Mouse (Mus musculus) left cerebral cortex, adult 18-20 months (tissue): ENCODE measurements around the gene B4galnt2. TPM values are rescaled to one million over a fixed set of nuclear protein-coding genes. Genes with fewer than 3 reads are reported as not detected.

Source experiments
- DNase-seq, 2 experiments: peaks; one replicate each; pipeline ENCODE4 v3.0.0; 2021 to 2022; ENCODE audit warnings: low spot score in 2 of 2, mixed read lengths in 1 of 2
- microRNA-seq, 2 experiments: library from miRNA; unstranded; fragments of <30 nt; microRNA quantifications; one replicate each; pipeline ENCODE4 v1.2.0; 2021
- total RNA-seq, 2 experiments: library from RNA; stranded (reverse); gene quantifications; 2 replicates each; pipeline ENCODE4 v1.2.3; 2021

Gene B4galnt2
- total RNA-seq, 2 experiments from 2014 or later: not detected

GRCm38 (mm10) chr11:95827464-95828085 lies 87.1 kb downstream of the B4galnt2 start:
- DNase-seq: peak; percentile 63 to 73

- no peak for DNase-seq
These were observed 87.6 kb downstream of the B4galnt2 start for GRCm38 (mm10) chr11:95827168-95827447.

DNA sequence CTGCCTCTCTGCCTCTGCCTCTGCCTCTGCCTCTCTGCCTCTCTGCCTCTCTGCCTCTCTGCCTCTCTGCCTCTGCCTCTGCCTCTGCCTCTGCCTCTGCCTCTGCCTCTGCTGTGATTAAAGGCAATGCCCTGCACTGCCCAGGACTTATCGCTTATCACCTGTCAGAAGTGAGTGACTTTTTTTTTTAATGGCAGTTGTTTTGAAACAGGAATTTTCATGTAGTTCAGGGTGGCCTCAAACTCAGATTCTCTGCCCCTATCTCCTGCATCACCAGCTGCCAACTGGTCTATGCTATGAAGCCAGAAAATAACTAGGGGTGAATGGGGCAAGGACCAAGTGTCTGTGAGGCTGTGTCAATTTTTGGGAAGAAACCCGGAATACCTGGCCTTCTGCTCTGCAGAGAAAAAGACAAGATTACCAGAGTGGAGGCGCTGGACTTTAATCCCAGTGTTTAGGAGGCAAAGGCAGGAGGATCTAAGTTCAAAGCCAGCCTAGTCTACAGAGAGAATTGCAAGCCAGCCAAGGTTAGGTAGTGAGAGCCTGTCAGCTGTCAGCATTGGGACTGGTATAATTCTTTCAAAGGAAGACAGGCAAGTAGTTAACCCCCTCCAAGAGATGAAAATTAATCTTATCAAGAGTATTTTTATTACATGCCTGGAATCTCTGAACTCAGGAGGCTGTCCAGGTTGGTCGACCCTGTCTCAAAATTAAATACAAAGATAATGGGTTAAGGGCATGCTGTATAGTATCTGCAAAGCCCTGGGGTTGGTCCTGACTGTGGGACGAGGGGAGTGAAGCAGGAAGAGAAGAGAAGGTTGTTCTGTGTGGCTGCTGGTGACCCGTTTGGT lies 88.1 kb downstream of the B4galnt2 start:
- DNase-seq: no peak

DNA sequence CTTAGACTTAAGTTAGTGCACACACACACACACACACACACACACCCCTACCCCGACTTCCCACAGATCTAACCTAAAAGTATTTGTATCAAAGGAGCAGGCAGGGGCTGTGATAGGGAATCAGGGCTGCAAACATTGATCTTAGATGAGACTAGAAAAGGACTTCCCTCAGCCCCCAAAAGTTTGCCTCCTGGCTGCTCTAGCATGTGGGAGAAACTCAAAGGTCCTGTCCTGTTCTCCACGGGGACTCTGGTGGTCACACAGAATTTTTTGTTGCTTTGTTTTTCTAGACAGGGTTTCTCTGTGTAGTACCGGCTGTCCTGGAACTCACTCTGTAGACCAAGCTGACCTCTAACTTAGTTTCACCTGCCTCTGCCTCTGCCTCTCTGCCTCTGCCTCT lies 89.1 kb downstream of the B4galnt2 start:
- no peak for DNase-seq

DNA sequence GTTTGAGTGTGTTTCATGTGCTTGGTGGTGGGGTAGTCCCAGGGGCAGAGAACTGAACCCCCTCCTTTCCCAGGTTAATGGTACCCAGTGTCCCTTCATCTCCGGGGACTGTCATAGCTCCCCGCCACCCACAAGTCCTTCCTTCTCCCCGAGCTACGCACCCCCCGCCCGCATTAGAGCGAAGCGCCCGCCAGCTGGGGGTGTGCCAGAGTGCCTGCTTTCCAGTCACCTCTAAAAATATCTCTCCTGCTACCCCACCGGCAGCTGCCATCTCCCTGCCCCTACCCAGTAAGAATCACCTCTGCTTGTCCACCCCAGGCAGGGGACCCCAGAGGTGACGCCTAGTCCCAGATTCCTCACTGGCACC lies 89.8 kb downstream of the B4galnt2 start:
- peak; percentile 59 to 69 for DNase-seq

- peak; percentile 85 to 92 for DNase-seq
These were observed 90.4 kb downstream of the B4galnt2 start, which contains the start of gene Phospho1 for GRCm38 (mm10) chr11:95824071-95824876. TSS of gene Phospho1 (plus strand) at chr11:95824499.

DNA sequence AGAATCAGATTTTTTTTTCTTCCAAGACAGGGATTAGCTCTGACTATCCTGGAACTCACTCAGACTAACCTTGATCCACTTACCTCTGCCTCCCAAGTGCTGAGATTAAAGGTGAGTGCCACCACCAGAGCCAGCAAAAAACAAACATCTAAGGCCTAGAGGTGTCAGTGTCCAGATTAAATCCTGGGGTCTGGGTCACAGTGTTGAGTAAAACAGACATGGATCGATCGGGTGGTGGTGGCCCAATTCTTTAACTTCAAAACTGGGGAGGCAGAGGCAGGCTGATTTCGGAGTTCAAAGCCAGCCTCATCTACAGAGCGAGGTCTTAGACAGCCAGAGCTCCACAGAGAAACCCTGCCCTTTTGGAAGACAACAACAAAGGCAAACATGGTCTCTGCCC lies 92.3 kb downstream of the B4galnt2 start:
- DNase-seq: no peak

GRCm38 (mm10) chr11:95821511-95821910 lies 93.2 kb downstream of the B4galnt2 start:
- no peak for DNase-seq

GRCm38 (mm10) chr11:95819138-95819537 lies 95.6 kb downstream of the B4galnt2 start:
- no peak for DNase-seq

Small RNAs within 50 kb of the gene (microRNA-seq; reads per million reads assigned to microRNA genes)
- gene Mir3063: 0 reads per million in 2 experiments

Other genes with a start within 250 kb of the B4galnt2 start
- gene Phb, start 247.9 kb downstream of the B4galnt2 start, total RNA-seq: 100 to 1,000 TPM in 1 of 2 experiments, 10 to 100 TPM in 1; 87.4 to 103 TPM
- 10 to 100 TPM; 37.8 to 41.1 TPM for gene Zfp652, start 202.2 kb downstream of the B4galnt2 start, total RNA-seq
- 1 to 10 TPM; 1.2 to 1.3 TPM for gene B130006D01Rik, start 191.3 kb downstream of the B4galnt2 start, total RNA-seq
- gene Phospho1, start 90.4 kb downstream of the B4galnt2 start, total RNA-seq: 10 to 100 TPM; 65.2 to 87.4 TPM
- gene Gngt2, start 77.7 kb downstream of the B4galnt2 start, total RNA-seq: 1 to 10 TPM; 2.8 to 4.5 TPM
- gene Abi3, start 72.4 kb downstream of the B4galnt2 start, total RNA-seq: 1 to 10 TPM; 7.3 to 8.0 TPM
- under 1 TPM in 1 of 2 experiments, not detected in 1; 0.37 TPM for gene Igf2bp1, start 91.0 kb upstream of the B4galnt2 start, total RNA-seq
- not detected for gene Gip, start 109.7 kb upstream of the B4galnt2 start, total RNA-seq
- gene Snf8, start 120.0 kb upstream of the B4galnt2 start, total RNA-seq: 100 to 1,000 TPM; 104 to 106 TPM
- gene Ube2z, start 150.5 kb upstream of the B4galnt2 start, total RNA-seq: 10 to 100 TPM; 61.9 to 63.1 TPM
- 100 to 1,000 TPM; 349 to 365 TPM for gene Atp5g1, start 160.8 kb upstream of the B4galnt2 start, total RNA-seq
- not detected for gene Calcoco2, start 197.1 kb upstream of the B4galnt2 start, total RNA-seq
- under 1 TPM in 1 of 2 experiments, not detected in 1; 0.12 TPM for gene Ttll6, start 218.9 kb upstream of the B4galnt2 start, total RNA-seq